Mouse (Mus musculus) forebrain, embryonic 16.5 days (tissue): ENCODE data around the gene T2. TPM values are rescaled to one million over a fixed set of nuclear protein-coding genes. Genes with fewer than 3 reads are reported as not detected.
"Not testable (repeated sequence)": the region's sequence is repeated elsewhere in the genome, so short reads cannot be mapped to it uniquely, and the experiment has no call there.

Source experiments
- ATAC-seq: fragments of 200-750 bp; cut with Nextera tagmentation; 2 replicates; pipeline ENCODE4 v1.8.0; 2017; ENCODE audit warnings: mild to moderate bottlenecking, moderate library complexity
- H3K27ac ChIP-seq: fragments of 300-500 bp; sonication (generic); 2 replicates; pipeline ENCODE4 v1.5.1; 2014; ENCODE audit warnings: low read length, control low read depth
- H3K27me3 ChIP-seq: fragments of 300-500 bp; sonication (generic); replicated peaks from 2 replicates; pipeline ENCODE4 v1.6.1; 2014; ENCODE audit warnings: low read length; ENCODE audit not compliant: control insufficient read depth, insufficient read depth
- H3K36me3 ChIP-seq: fragments of 300-500 bp; sonication (generic); 2 replicates; pipeline ENCODE4 v1.6.1; 2014; ENCODE audit not compliant: control insufficient read depth, insufficient read depth
- H3K4me1 ChIP-seq: fragments of 300-500 bp; sonication (generic); replicated peaks from 2 replicates; pipeline ENCODE4 v1.6.1; 2014; ENCODE audit warnings: low read length; ENCODE audit not compliant: control insufficient read depth, insufficient read depth
- H3K4me2 ChIP-seq: fragments of 300-500 bp; sonication (generic); 2 replicates; pipeline ENCODE4 v1.6.1; 2014; ENCODE audit warnings: mild to moderate bottlenecking, low read length, control low read depth
- H3K4me3 ChIP-seq: fragments of 300-500 bp; sonication (generic); replicated peaks from 2 replicates; pipeline ENCODE4 v1.5.1; 2014; ENCODE audit warnings: mild to moderate bottlenecking, low read length, control low read depth
- H3K9ac ChIP-seq: fragments of 300-500 bp; sonication (generic); replicated peaks from 2 replicates; pipeline ENCODE4 v1.6.1; 2014; ENCODE audit warnings: low read depth, low read length, control low read depth
- H3K9me3 ChIP-seq: fragments of 300-500 bp; sonication (generic); 2 replicates; pipeline ENCODE4 v1.6.1; 2016; ENCODE audit warnings: low read length; ENCODE audit not compliant: control insufficient read depth
- WGBS: fragments of 180-500 bp; shearing (Covaris S2); extraction: QIAGEN DNeasy Blood & Tissue Kit; methylation state at CpG from one replicate; pipeline ENCODE4 v1.1.7; 2014; 5-methylcytosine and 5-hydroxymethylcytosine counted together
- polyA plus RNA-seq: library from polyadenylated mRNA; unstranded; fragments of >200 nt; fragmentation: Nextera tagmentation; extraction: Ambion mirVana; gene quantifications from 2 replicates; pipeline ENCODE4 v1.2.1, GENCODE M21; 2015

Gene T2
- polyA plus RNA-seq, 1 experiment from 2014 or later = 0.22 TPM

DNA sequence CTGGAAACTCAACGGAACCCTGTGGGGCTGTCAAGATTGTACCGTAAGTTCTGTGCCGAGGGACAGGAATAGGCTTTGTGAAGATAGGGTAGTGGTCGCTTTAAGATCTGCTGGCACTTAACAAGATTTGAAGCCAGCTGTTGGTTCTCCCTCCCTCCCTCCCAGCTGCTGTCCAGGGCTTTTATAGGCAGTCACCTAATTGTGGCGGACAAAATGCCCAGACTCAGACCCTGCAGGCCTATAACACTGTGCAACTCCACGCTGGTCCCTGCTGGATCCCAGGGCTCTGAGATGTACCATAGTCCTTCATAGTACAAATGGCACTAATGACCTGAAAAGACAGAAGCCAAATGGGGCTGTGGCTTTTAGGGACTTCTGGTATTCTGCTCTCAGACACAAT, 50.5 kb downstream of the T2 start:
- Histone ChIP-seq H3K9ac (no peak overlapping the region), H3K9me3 (no peaks in the 10 kb centered on the region), H3K27ac (no peak overlapping the region), H3K27me3 (no peaks in the 10 kb centered on the region), H3K4me3 (no peak overlapping the region), H3K4me2 (no peak overlapping the region), H3K4me1 (no peaks in the 10 kb centered on the region), H3K36me3 (no peaks in the 10 kb centered on the region)
- 14% methylated on average over 6 of the region's 6 CpGs for WGBS
- ATAC-seq = no peak

GRCm38 (mm10) chr17:8408002-8408401, 52.2 kb downstream of the T2 start:
- H3K4me2 ChIP-seq, H3K27ac ChIP-seq, H3K36me3 ChIP-seq, ATAC-seq, H3K27me3 ChIP-seq, H3K9ac ChIP-seq, H3K4me3 ChIP-seq, H3K9me3 ChIP-seq, H3K4me1 ChIP-seq: not testable (repeated sequence)
- 62% methylated on average over 4 of the region's 4 CpGs for WGBS

DNA sequence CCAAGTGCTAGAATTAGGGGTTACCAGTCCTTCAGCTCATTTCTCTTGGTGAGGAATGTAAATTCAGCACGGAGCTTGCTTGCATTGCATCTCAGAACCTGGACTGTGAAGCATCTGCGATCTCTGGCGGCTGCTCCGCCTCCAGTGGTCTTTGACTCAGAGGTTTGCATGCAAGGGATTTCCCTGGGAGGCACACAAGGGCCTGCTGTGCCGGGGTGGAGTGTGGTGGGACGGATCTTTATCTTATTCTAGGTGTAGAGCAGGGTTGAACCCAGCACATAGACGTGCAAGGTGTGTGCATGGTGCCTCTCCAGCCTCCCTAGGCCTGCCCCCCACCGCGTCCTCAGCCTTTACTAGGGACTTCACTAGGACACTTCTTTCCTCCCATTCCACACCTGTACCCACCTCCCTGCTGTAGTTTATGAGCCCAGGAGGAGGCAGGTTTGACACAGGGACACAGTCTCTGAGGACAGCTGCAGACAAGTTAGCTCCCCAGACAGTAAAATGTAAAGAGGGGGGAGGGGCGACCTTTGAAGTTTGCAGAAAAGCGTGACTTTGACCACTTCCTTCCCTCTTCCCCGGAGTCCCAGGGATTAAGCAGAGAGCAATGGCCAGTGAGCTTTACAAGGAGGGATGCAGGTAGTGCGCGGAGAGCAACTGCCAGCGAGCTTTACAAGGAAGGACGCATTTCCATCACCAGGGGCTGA, 53.0 kb downstream of the T2 start:
- no peaks in the 10 kb centered on the region for H3K36me3 ChIP-seq
- ATAC-seq = no peak
- no peak overlapping the region for H3K9ac ChIP-seq
- no peak overlapping the region for H3K4me3 ChIP-seq
- 10% methylated on average over 16 of the region's 16 CpGs for WGBS
- H3K4me1 ChIP-seq = no peaks in the 10 kb centered on the region
- no peak overlapping the region for H3K27ac ChIP-seq
- peaks cover under 1% of the 10 kb centered on the region; the same call in 1 of the 2 replicates for H3K27me3 ChIP-seq
- H3K4me2 ChIP-seq = no peak overlapping the region
- no peaks in the 10 kb centered on the region for H3K9me3 ChIP-seq

DNA sequence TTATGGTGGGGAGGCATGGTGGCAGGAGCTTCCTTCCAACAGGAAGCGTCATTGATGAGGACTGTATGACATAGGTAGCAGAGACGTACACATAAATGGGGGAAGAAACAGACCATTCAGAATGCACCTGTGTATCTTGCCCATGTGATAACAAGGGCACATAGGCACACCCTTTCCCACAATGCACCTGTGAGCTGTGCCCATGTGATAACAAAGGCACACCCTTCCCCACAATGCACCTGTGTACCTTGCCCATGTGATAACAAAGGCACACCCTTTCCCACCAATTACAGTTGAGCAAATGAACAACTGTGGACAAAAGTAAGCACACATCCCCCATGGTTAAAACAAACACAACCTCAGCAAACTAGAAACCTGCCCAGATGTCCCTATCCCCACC, 54.5 kb downstream of the T2 start:
- Histone ChIP-seq H3K9me3 (no peaks in the 10 kb centered on the region), H3K4me3 (no peak overlapping the region), H3K36me3 (no peaks in the 10 kb centered on the region), H3K9ac (no peak overlapping the region), H3K27ac (no peak overlapping the region), H3K4me1 (peaks cover 8% of the 10 kb centered on the region), H3K4me2 (no peak overlapping the region), H3K27me3 (peaks cover 4% of the 10 kb centered on the region; the same call in 1 of the 2 replicates)
- WGBS = 84% methylated on average over 2 of the region's 2 CpGs
- no peak for ATAC-seq

- no peak overlapping the region for H3K4me2 ChIP-seq
Observed at GRCm38 (mm10) chr17:8413656-8414055, 57.9 kb downstream of the T2 start.

GRCm38 (mm10) chr17:8415533-8415932, 59.7 kb downstream of the T2 start:
- 14% methylated on average over 8 of the region's 8 CpGs for WGBS
- Histone ChIP-seq H3K4me1 (peaks cover 8% of the 10 kb centered on the region), H3K9ac (no peak overlapping the region), H3K4me3 (no peak overlapping the region), H3K4me2 (no peak overlapping the region), H3K36me3 (no peaks in the 10 kb centered on the region), H3K27ac (no peak overlapping the region), H3K9me3 (no peaks in the 10 kb centered on the region), H3K27me3 (peaks cover 4% of the 10 kb centered on the region; the same call in 1 of the 2 replicates)
- no peak for ATAC-seq

More at GRCm38 (mm10) chr17:8413656-8414055, 57.9 kb downstream of the T2 start:
- no peak overlapping the region for H3K4me3 ChIP-seq
- H3K36me3 ChIP-seq = no peaks in the 10 kb centered on the region
- no peaks in the 10 kb centered on the region for H3K9me3 ChIP-seq
- 58% methylated on average over 5 of the region's 5 CpGs for WGBS
- H3K27ac ChIP-seq = no peak overlapping the region
- H3K27me3 ChIP-seq = peaks cover 4% of the 10 kb centered on the region; the same call in 1 of the 2 replicates
- no peak for ATAC-seq
- H3K9ac ChIP-seq = no peak overlapping the region
- peaks cover 8% of the 10 kb centered on the region for H3K4me1 ChIP-seq

DNA sequence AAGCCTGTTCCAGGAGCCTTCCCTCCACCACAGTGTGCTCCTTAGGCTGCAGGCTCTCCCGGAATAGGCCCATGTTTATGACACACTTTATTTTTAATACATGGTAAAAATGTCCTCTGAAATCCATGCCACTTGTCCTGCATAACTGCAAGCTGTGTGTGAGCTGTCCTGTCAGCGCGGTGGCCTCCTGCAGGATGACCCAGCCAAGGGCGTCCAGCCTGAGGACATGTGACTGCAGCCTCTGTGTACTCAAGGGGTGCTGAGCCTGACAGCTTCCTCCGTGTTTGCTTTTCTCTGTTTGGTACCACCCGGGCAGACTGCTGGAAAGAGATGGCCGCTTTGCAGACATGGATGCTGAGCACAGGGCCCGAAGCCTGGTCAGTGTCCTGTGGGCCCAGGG, 61.1 kb downstream of the T2 start:
- no peak for ATAC-seq
- Histone ChIP-seq H3K4me1 (peaks cover 8% of the 10 kb centered on the region), H3K9me3 (no peaks in the 10 kb centered on the region), H3K9ac (no peak overlapping the region), H3K36me3 (no peaks in the 10 kb centered on the region), H3K4me3 (no peak overlapping the region), H3K4me2 (no peak overlapping the region), H3K27ac (no peak overlapping the region), H3K27me3 (peaks cover 4% of the 10 kb centered on the region; the same call in 1 of the 2 replicates)
- 71% methylated on average over 8 of the region's 8 CpGs for WGBS

DNA sequence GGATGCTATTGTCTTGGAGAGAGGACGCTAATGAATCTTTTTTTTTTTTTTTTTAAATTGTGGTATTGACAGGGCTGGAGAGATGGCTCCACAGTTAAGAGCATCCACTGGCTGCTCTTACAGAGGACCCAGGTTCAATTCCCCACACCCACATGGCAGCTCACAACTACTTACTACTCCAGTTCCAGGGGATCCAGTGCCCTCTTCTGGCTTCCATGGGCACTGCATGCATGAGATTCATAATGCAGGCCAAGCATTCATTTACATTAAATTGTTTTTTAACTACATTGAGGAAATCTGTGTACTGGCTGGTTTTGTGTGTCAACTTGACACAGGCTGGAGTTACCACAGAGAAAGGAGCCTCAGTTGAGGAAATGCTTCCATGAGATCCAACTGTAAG, 64.9 kb downstream of the T2 start:
- Histone ChIP-seq H3K9ac (no peak overlapping the region), H3K9me3 (no peaks in the 10 kb centered on the region), H3K36me3 (no peaks in the 10 kb centered on the region), H3K27ac (no peak overlapping the region), H3K27me3 (0 out of 2 replicates have a peak, but pooled peaks cover 2% of the 10 kb centered on the region), H3K4me1 (no peaks in the 10 kb centered on the region), H3K4me3 (no peak overlapping the region), H3K4me2 (no peak overlapping the region)
- WGBS = 72% methylated on average over 1 of the region's 1 CpGs
- no peak for ATAC-seq

DNA sequence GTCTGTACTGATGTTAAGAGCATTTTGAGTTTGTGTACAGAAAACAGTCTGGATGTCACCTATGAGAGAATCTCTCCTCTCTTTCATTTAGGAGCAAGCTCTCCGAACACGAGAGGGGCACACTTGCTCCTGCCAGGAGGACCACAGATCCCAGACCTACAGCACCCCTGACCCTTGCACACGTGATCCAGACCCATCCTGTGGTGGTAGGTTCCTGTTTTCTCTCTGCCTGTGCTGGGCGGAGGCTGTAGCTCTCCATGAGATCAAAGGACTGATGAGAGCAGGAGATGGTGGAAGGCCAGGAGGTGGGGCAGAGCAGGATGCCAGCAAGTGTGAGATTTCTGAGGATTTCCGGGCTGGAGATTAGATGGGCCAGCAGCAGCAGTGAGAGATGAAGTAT, 65.7 kb downstream of the T2 start:
- H3K4me2 ChIP-seq = no peak overlapping the region
- no peak overlapping the region for H3K27ac ChIP-seq
- no peaks in the 10 kb centered on the region for H3K9me3 ChIP-seq
- no peak overlapping the region for H3K9ac ChIP-seq
- WGBS = 53% methylated on average over 5 of the region's 5 CpGs
- 0 out of 2 replicates have a peak, but pooled peaks cover 2% of the 10 kb centered on the region for H3K27me3 ChIP-seq
- H3K36me3 ChIP-seq = no peaks in the 10 kb centered on the region
- ATAC-seq = no peak
- no peak overlapping the region for H3K4me3 ChIP-seq
- no peaks in the 10 kb centered on the region for H3K4me1 ChIP-seq
